Mouse (Mus musculus): ENCODE measurements around the gene Flvcr2.
"Not testable (repeated sequence)": the region's sequence is repeated elsewhere in the genome, so short reads cannot be mapped to it uniquely, and the experiment has no call there.

Gene Flvcr2

DNA sequence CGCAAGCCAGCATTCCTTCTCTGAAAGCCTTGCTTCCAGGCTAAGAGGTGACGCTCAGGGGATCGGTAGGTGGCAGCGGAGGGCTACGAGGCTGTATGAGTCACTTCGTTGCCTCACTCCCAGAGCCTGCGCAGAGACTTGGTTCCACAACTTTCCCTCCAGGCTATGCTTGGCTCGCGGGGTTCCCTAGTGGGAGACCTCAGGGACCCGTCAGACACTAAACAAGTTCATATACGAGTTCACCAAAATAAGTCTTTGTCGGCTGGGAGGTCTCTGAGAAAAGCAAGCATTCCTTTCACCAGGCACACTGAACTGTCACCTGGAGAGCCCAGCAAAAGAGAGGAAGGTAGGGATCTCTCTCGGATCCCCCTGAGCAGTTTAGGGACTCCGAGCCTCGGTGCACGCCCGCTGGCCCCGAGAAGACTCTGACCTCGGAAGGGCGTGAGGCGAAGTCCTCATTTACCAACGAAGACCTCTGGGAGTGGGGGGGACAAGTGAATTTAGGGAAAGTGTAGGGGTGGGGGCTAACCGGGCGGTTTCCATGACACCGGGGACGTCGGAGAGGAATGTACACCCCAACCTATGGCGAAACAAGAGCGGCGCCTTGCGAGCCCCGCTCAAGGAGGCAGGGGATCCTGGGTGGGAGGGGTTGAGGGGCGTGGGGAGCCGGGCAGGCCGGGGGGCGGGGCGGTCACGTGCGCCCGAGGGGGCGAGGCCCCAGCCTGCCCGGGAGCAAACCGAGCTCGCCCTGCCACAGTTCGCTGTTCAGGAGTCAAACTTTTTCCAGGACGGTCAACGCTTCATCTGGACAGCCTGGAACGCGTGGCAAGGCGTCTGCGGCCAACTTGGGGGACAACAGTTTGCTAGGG, at the start of gene Flvcr2:
Gene Flvcr2, plus strand, starts transcription at position 713 of the 869 bp plus-strand sequence.
- DNase-seq = peak; percentile 88

DNA sequence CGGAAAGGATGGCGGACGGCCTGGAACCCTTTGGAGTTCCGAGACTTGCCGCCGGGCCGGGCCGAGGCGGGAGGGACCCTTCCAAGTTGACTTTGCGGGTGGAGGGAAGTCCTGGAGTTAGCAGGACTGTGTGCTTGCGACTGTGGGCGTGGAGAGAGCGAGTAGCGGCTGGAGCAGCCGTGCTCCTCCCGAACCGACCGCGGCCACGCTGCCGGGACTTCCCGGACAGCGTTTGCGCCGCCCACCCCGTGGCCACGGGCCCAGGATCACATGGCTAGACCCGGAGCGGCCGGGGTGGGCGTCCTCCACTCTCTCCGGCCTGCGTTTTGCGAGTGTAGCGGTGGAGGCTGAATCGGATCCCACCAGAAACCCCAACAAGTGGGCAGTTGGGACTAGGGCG, 48.2 kb upstream of the Flvcr2 start:
- not testable (repeated sequence) for DNase-seq

- DNase-seq = no peak
These were observed 46.0 kb upstream of the Flvcr2 start for GRCm38 (mm10) chr12:85700191-85700841.

DNA sequence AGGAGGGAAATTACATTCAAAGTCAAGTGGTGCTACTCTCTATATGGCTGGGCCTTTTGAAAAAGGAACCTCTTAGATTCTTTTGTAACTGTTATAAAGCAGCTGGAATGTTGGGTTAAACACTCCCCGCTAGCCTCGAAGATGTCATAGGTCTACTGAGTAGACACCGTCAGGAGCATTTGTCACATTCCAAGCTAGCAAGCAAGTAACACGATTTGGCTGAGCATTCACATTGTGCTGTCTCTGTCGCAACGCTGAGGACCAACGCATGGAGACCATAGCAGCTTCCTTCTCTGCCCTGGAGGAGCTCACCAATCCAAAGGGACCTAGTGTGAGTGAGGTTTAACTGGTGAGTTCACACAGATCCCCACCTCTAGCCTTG, 45.5 kb upstream of the Flvcr2 start:
- no peak for DNase-seq

DNA sequence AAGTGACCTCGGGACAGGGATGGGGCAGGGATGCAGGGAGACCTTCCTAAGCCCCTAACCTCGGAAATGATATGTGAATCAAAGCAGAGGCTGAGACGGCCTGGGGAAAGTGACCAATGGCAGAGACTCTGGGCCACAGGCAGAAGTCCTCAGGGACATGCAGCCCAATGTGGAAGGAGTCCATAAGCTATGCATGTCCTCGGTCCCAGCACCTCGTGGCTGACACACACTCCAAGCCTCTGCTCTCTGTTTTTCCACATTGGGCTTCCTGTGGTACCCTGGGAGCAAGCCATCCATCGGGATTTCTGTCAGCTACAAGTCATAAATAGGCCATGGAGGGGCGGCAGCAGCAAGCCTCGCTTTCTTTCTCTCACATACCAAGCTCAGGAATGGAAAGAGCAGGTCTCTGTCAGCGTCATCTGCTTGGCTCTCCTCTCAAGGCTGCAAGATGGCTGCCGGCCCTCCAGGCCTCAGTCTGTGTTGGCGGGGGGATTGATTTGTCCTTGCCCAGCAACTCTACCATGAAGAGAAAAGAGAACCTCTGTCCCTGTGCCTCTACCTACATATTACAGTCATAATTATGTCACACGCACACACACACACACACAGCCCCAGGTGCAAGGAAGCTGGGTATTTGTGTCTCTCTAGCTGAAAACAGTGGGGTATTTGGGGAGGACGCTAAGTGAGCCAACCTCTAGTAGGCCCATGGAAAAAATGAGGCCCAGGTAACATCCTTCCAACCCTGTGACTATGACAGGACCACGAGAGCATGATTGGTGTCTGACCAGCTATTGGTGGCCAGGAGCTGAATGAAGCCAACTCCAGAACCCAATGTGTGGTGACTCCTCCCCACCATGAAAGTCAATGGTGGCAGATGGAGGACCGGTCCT, 43.9 kb upstream of the Flvcr2 start:
- no peak for DNase-seq

DNA sequence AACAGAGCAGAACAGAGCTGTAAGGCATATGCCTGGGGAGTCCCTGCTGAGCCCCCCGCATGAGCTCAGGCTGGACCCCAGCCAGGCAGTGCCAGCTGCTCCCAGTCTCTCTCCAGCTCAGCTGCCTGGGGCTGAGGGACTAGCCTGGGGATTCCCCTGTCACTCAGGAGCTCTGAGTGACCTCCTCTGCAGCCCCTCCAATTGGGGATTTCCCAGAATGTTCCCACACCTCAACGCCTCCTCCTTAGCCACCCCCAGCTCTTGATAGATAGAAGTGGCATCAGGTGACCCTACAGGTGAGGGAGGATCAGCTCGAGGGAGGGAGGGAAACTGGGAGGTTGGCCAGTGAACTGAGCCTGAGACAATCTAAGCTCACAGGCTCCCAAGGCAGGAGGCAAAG, 42.8 kb upstream of the Flvcr2 start:
- DNase-seq = no peak

DNA sequence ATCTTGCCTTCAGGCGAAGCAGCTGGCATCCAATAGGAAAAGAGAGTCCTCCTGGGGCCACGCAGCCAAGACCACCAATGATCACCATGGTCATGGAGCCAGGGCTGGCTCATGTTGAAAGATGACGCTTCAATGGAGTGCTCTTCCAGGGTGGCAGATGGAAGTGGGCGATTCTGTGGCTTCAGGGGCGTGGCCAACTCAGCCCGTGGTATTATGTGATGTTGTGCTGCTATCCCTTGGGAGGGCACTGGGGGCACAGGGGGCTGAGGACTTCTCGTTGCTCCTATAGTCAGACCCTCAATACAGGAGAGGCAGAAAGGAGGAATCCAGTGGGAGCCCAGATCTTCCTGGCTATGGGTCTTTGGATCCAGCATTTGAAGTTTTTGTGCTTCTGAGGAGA, 41.8 kb upstream of the Flvcr2 start:
- no peak for DNase-seq

- DNase-seq = peak; percentile 80
These were observed 41.1 kb upstream of the Flvcr2 start for GRCm38 (mm10) chr12:85705002-85705830.

DNA sequence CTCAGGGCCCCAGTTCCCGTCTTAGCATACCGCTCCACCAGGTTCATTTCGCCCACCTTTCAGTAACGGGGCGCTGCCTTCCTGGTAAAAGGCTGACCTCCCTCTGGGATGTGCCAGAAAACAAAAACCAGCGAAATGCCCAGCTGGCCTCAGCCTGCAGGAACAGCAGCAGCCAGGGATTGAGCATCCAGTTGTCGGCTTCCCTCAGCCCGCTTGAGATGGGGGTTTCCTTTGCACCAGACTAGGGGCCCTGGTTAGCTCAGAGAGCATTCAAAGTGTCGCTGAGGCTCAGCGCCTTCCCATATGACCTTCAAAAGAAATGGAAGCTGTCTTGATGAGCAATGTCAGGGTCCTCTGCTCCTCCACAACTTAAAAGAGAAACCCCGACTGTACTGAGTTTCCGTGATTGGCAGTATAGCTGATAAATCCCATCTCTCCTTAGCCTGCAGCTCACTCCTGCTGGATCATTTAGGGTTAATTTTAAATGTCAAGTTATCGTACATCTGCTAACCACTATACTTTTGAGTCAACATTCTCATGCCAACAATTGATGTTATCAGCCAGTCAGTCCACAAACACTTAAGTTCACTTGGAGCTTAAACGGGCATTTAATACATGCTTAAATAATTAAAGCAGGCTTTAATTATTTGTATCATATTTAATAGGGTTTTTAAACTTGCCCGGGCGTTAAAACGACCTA, 40.4 kb upstream of the Flvcr2 start:
- no peak for DNase-seq

- no peak for DNase-seq
These were observed 39.4 kb upstream of the Flvcr2 start for GRCm38 (mm10) chr12:85706906-85707305.

GRCm38 (mm10) chr12:85707391-85707790, 38.9 kb upstream of the Flvcr2 start:
- no peak for DNase-seq

DNA sequence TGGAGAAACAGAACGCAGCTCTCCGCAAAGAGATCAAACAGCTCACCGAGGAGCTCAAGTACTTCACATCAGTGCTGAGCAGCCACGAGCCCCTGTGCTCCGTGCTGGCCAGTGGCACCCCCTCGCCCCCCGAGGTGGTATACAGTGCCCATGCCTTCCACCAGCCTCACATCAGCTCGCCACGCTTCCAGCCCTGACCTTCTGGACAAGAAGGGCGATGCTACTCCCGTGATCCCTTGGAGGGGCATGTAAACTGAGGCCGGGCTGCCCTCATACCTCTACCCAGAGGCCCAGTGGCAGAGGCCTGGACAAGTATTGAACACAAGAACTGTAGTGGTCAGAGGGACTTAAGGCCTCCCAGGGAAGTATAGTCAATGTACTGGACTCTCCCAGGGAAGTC, 37.8 kb upstream of the Flvcr2 start:
- DNase-seq = no peak

GRCm38 (mm10) chr12:85710695-85711094, 35.6 kb upstream of the Flvcr2 start:
- no peak for DNase-seq

DNA sequence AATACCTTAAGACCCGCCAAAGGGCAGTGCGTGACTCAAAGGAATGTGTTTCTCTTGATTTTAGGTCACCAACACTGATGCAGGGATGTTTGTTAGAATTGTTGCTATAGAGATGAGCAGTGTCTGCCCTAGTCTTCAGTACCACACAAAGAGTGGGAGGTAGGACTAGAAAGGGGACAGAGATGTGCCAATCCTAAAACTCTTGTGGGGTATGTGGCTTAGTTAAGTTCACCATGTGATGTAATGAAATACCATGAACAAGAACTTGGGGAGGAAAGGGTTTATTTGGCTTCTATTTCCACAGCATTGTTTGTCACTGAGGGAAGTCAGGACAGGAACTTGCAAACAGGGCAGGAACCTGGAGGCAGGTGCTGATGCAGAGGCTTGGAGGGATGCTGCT, 33.8 kb upstream of the Flvcr2 start:
- DNase-seq = no peak

DNA sequence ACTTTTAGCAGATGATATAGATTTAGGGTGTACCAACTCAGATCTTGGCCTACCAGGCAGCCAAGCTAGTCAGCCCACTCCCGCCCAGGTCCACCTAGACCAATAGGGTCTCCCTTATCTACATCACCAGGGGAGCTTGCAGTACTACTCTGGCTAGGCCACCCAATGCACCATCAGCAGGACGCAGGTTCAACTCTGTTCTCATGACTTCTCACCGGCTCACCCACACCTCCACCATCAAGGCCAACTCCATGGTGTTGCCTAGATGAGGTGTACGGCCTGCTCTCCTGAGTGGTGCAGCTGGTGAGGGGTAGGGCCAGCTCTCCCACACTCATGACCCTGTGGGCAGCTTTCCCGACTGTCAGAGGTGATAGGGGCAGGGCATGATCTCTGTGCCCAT, 32.2 kb upstream of the Flvcr2 start:
- DNase-seq = no peak

GRCm38 (mm10) chr12:85725306-85725705, 21.0 kb upstream of the Flvcr2 start:
- DNase-seq = no peak

GRCm38 (mm10) chr12:85726729-85727397, 19.5 kb upstream of the Flvcr2 start:
- no peak for DNase-seq

DNA sequence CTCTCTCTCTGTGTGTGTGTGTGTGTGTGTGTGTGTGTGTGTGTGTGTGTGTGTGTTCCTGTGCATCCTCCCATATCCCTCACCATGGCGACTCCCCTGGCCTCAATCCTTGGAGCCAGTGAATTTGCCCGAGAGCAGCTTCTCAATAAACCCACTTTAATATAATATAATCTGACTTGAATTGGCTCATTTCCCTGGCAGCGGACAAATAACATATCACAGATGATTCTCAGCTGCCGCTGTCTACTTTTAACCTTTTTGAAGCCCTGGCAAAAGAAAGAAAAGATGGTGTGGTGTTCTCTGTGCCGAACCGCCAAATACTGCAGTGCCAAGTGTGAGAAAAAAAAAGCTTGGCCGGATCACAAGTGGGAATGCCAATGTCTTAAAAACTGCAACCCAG, 18.2 kb upstream of the Flvcr2 start:
- no peak for DNase-seq

- DNase-seq = peak; percentile 72
These were observed 17.1 kb upstream of the Flvcr2 start for GRCm38 (mm10) chr12:85729022-85729944.

GRCm38 (mm10) chr12:85729945-85730290, 16.4 kb upstream of the Flvcr2 start:
- no peak for DNase-seq

Measured in kidney, adult 18-20 months (tissue).